Mouse (Mus musculus): Measurements from ENCODE around the gene Gm12789. TPM values are rescaled to one million over a fixed set of nuclear protein-coding genes. Genes with fewer than 3 reads are reported as not detected.
"Not testable (repeated sequence)": the region's sequence is repeated elsewhere in the genome, so short reads cannot be mapped to it uniquely, and the experiment has no call there.

Gene Gm12789
- polyA plus RNA-seq (2016; fragmentation: Nextera tagmentation; extraction: Ambion mirVana) = not detected in 2 replicates

DNA sequence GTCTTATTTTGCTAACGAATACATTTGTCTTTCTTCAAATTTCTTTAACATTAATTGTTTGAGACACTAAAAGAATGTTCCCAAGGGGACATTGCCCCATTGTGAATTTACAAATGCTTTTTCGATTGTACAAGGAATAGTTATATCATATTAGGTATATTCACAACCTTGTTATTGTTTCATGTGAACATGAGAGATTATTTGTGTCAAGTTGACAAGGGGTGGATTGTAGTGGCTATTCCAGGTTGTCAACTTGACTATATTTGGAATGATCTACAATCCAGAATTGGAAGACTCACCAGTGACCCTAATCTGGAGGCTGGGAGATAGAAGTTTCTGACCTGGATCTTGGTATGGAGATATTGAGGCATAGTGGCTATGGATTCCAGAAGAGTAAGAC is at the start of gene Gm12789:
Gm12789 (plus strand) TSS at position 301 of the 400 bp plus-strand sequence.
- H3K4me1 ChIP-seq; H3K4me3 ChIP-seq; H3K27me3 ChIP-seq (ENCODE audit: insufficient read depth, poor library complexity, severe bottlenecking); DNase-seq (ENCODE audit: low spot score); H3K36me3 ChIP-seq; H3K27ac ChIP-seq; H3K9me3 ChIP-seq: not testable (repeated sequence)
- 75% methylated on average over 2 of the region's 2 CpGs for WGBS

GRCm38 (mm10) chr4:101940107-101940506 is 46.3 kb upstream of the Gm12789 start, which contains the start of gene Gm12794:
Gm12794 (plus strand) TSS chr4:101940407.
- WGBS = 59% methylated on average over 2 of the region's 2 CpGs
- not testable (repeated sequence) for H3K4me3 ChIP-seq; DNase-seq (ENCODE audit: low spot score); H3K9me3 ChIP-seq; H3K27me3 ChIP-seq (ENCODE audit: insufficient read depth, poor library complexity, severe bottlenecking); H3K27ac ChIP-seq; H3K36me3 ChIP-seq; H3K4me1 ChIP-seq

GRCm38 (mm10) chr4:101980949-101981348 is 5.5 kb upstream of the Gm12789 start, which contains the start of gene Gm12790:
Gm12790 (minus strand) TSS chr4:101981049.
- not testable (repeated sequence) for DNase-seq (ENCODE audit: low spot score); H3K27me3 ChIP-seq (ENCODE audit: insufficient read depth, poor library complexity, severe bottlenecking); H3K4me1 ChIP-seq; H3K27ac ChIP-seq; H3K4me3 ChIP-seq; H3K36me3 ChIP-seq; H3K9me3 ChIP-seq
- 93% methylated on average over 1 of the region's 5 CpGs for WGBS

GRCm38 (mm10) chr4:101985678-101986077 is 748 bp upstream of the Gm12789 start:
- Histone ChIP-seq H3K27me3 (ENCODE audit: insufficient read depth, poor library complexity, severe bottlenecking) (no peaks in the 10 kb centered on the region), H3K9me3 (no peaks in the 10 kb centered on the region), H3K36me3 (no peaks in the 10 kb centered on the region), H3K27ac (no peak overlapping the region), H3K4me1 (no peaks in the 10 kb centered on the region), H3K4me3 (no peak overlapping the region)
- DNase-seq (ENCODE audit: low spot score) = no peak
- WGBS = 84% methylated on average over 5 of the region's 5 CpGs

GRCm38 (mm10) chr4:101997426-101997825 is 11.0 kb downstream of the Gm12789 start:
- H3K9me3 ChIP-seq = no peaks in the 10 kb centered on the region
- peaks cover 14% of the 10 kb centered on the region for H3K27me3 ChIP-seq (ENCODE audit: insufficient read depth, poor library complexity, severe bottlenecking)
- no peak overlapping the region for H3K27ac ChIP-seq
- H3K4me3 ChIP-seq = no peak overlapping the region
- WGBS = 83% methylated on average over 5 of the region's 5 CpGs
- no peaks in the 10 kb centered on the region for H3K4me1 ChIP-seq
- H3K36me3 ChIP-seq = no peaks in the 10 kb centered on the region
- no peak for DNase-seq (ENCODE audit: low spot score)

DNA sequence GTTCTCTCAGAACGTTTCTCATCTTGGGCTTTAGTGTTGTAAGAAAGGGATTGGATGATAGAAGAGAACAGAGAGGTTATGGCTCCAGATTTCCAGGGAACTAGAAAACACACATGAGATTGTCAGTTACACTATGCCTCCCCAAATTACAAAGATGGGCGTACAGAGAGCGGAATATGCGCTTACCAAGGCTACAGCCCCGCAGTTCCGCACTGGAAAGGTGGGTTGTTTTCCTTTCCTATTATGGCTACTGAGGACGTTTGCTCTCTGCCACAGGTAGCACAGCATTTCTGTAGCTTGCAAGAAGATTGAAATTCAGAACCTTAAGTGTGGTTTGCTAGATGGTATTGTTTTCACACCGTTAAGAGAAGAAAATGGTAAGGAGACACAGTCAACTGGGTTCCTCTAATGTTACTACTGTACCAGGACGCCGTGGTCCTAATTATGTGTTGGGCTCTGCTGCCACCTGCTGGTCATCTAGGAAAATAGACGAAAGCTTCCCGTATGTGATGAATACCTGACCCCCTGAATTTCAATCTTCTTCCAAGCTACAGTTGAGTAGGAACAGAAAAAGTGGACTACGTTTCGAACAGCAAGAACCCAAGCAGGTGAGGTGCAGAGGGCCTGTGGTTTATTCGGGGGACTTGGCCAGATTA is 12.0 kb downstream of the Gm12789 start:
- no peak for DNase-seq (ENCODE audit: low spot score)
- Histone ChIP-seq H3K4me3 (no peak overlapping the region), H3K9me3 (no peaks in the 10 kb centered on the region), H3K4me1 (no peaks in the 10 kb centered on the region), H3K27ac (no peak overlapping the region), H3K27me3 (ENCODE audit: insufficient read depth, poor library complexity, severe bottlenecking) (peaks cover 14% of the 10 kb centered on the region), H3K36me3 (no peaks in the 10 kb centered on the region)
- WGBS = 38% methylated on average over 15 of the region's 15 CpGs

DNA sequence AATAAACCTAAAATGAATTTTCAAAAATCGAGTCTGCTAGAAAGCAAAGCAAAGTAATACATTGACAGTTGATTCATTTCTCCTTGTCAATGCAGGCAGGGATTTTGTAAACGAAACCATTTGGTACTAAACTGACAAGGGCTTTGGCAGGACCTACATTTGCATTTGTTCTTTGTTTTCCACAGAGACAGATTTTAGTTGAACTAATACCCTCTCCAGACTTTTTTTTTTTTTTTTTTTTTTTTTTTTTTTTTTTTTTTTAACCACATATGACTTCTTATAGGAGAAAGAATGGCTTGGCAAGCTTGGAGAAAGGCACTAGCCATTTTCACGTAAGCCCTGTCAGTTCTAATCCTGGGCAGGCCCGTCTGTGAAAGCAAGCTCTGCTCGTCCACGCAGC is 40.2 kb downstream of the Gm12789 start:
- H3K4me3 ChIP-seq = no peak overlapping the region
- H3K36me3 ChIP-seq = no peaks in the 10 kb centered on the region
- no peak overlapping the region for H3K27ac ChIP-seq
- no peaks in the 10 kb centered on the region for H3K4me1 ChIP-seq
- WGBS = 81% methylated on average over 6 of the region's 6 CpGs
- H3K9me3 ChIP-seq = no peaks in the 10 kb centered on the region
- no peaks in the 10 kb centered on the region for H3K27me3 ChIP-seq (ENCODE audit: insufficient read depth, poor library complexity, severe bottlenecking)
- DNase-seq (ENCODE audit: low spot score) = no peak

Other genes starting within 250 kb of the Gm12789 start
- not detected in 2 replicates for gene B020004J07Rik, start 142.6 kb upstream of the Gm12789 start, polyA plus RNA-seq (2016; fragmentation: Nextera tagmentation; extraction: Ambion mirVana)
- gene C130073F10Rik, start 92.8 kb upstream of the Gm12789 start, polyA plus RNA-seq (2016; fragmentation: Nextera tagmentation; extraction: Ambion mirVana) = not detected in 2 replicates
- not detected in 2 replicates for gene Gm12800, start 77.5 kb upstream of the Gm12789 start, polyA plus RNA-seq (2016; fragmentation: Nextera tagmentation; extraction: Ambion mirVana)
- gene Gm12794, start 46.2 kb upstream of the Gm12789 start, polyA plus RNA-seq (2016; fragmentation: Nextera tagmentation; extraction: Ambion mirVana) = not detected in 2 replicates
- gene Gm12790, start 5.6 kb upstream of the Gm12789 start, polyA plus RNA-seq (2016; fragmentation: Nextera tagmentation; extraction: Ambion mirVana) = not detected in 2 replicates
- 13.9 and 20.3 TPM in 2 replicates for gene Pde4b, start 100.9 kb downstream of the Gm12789 start, polyA plus RNA-seq (2016; fragmentation: Nextera tagmentation; extraction: Ambion mirVana)